ENCODE assay signal across 18 mouse cellular contexts in the genomic region with DNA sequence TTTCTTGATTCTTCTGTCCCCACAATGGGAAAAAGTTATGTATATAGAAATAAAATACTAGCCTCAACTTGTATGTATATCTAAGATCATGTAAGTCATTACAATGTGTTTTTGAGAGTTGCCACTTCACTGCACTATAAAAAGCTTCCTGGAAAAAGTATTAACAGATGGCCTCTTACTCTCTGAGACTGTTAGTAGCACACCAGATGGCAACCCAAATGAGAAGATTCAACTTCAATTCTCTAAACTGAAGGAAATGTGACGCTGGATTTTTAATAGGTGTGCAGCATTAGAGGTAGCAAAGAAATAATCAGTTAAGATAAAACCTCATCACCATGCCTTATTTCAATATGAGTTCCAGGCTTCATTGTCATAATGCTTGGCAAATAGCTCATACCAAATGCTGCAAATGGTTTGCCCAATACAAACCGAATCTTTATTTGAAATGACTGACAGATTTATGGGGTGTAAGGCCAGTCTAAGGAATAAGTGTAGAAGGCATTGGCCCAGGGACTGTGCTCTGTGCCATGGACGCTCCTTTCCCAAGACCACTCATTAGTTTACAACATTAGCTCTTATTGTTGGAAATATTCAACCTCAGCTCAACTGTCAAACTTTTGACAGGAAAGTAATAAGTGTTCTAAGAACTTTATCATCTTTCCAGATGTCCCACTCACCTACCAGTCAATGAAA. TPM values are rescaled to one million over a fixed set of nuclear protein-coding genes. Genes with fewer than 3 reads are reported as not detected.
DNase-seq lines count a peak whose midpoint lies in the region; ATAC-seq and TF ChIP-seq lines count a peak whose summit lies in the region.
"Had no signal": no experiment of that assay in that cellular context is flagged by ENCODE, and none has a peak within 500 bp of the region (broad histone marks: within the 10 kb centered on the region; RNA-seq: fewer than 3 reads in every experiment).

No protein-coding gene starts in this region.

- no peak overlapping the region for H3K4me2 ChIP-seq in forebrain, embryonic 14.5 days (ENCODE audit: low read length)
- H3K4me2 ChIP-seq in forebrain, embryonic 11.5 days (ENCODE audit: low read depth, low read length, severe bottlenecking), result no peak overlapping the region
- no peak overlapping the region for H3K4me2 ChIP-seq in limb, embryonic 11.5 days (ENCODE audit: low read depth, severe bottlenecking)
- H3K4me2 ChIP-seq: embryonic facial prominence, embryonic 12.5 days; heart, embryonic 12.5 days; hindbrain, embryonic 15.5 days had no signal

- H3K9ac ChIP-seq in forebrain, embryonic 14.5 days (ENCODE audit: low read length), result no peak overlapping the region
- H3K9ac ChIP-seq in forebrain, embryonic 11.5 days (ENCODE audit: low read length), result no peak overlapping the region
- no peak overlapping the region for H3K9ac ChIP-seq in limb, embryonic 11.5 days (ENCODE audit: low read length)
- H3K9ac ChIP-seq: embryonic facial prominence, embryonic 12.5 days; heart, embryonic 12.5 days; hindbrain, embryonic 15.5 days had no signal

- WGBS in forebrain, embryonic 14.5 days, result 78% methylated on average over 3 of the region's 3 CpGs
- WGBS in forebrain, embryonic 11.5 days, result 90% methylated on average over 3 of the region's 3 CpGs
- WGBS in limb, embryonic 11.5 days, result 55% methylated on average over 3 of the region's 3 CpGs
- WGBS in limb, embryonic 10.5 days, result 74% methylated on average over 3 of the region's 3 CpGs
- WGBS in kidney, adult 2 months, result 78% methylated on average over 3 of the region's 3 CpGs

- H3K36me3 ChIP-seq in forebrain, embryonic 14.5 days (ENCODE audit: control insufficient read depth, insufficient read depth, low read length), result no peaks in the 10 kb centered on the region
- no peaks in the 10 kb centered on the region for H3K36me3 ChIP-seq in forebrain, embryonic 11.5 days (ENCODE audit: control insufficient read depth, insufficient read depth, low read length)
- H3K36me3 ChIP-seq in limb, embryonic 11.5 days (ENCODE audit: control insufficient read depth, insufficient read depth, low read length), result no peaks in the 10 kb centered on the region
- H3K36me3 ChIP-seq in limb, embryonic 10.5 days, result no peaks in the 10 kb centered on the region
- H3K36me3 ChIP-seq in kidney, adult 2 months (ENCODE audit: control insufficient read depth, insufficient read depth, low read length), result no peaks in the 10 kb centered on the region
- H3K36me3 ChIP-seq: embryonic facial prominence, embryonic 12.5 days; heart, embryonic 12.5 days; hindbrain, embryonic 15.5 days had no signal

- TF ChIP-seq POLR2A in kidney, adult 2 months (IDR thresholded peaks at IDR 0.05; ENCODE audit: low read depth, low read length), result no peak

- no peak for TF ChIP-seq CTCF in kidney, adult 2 months (conservative IDR thresholded peaks at IDR 0.05; ENCODE audit: insufficient read depth, insufficient read length, low read depth, low read length)

- H3K27ac ChIP-seq in forebrain, embryonic 14.5 days (ENCODE audit: low read depth, low read length), result no peak overlapping the region
- no peak overlapping the region for H3K27ac ChIP-seq in forebrain, embryonic 11.5 days (ENCODE audit: low read depth, low read length)
- H3K27ac ChIP-seq in limb, embryonic 11.5 days (replicated peaks; ENCODE audit: low read depth, low read length), result no peak overlapping the region
- no peak overlapping the region for H3K27ac ChIP-seq in limb, embryonic 10.5 days
- no peak overlapping the region for H3K27ac ChIP-seq in kidney, adult 2 months (ENCODE audit: insufficient read depth, low read depth, low read length)
- H3K27ac ChIP-seq: embryonic facial prominence, embryonic 12.5 days; gastrocnemius, adult 2 months; hindbrain, embryonic 15.5 days had no signal

- H3K4me1 ChIP-seq in forebrain, embryonic 14.5 days (ENCODE audit: control insufficient read depth, insufficient read depth, low read length), result no peaks in the 10 kb centered on the region
- no peaks in the 10 kb centered on the region for H3K4me1 ChIP-seq in forebrain, embryonic 11.5 days (replicated peaks; ENCODE audit: control insufficient read depth, insufficient read depth, low read length)
- H3K4me1 ChIP-seq in limb, embryonic 11.5 days (ENCODE audit: control insufficient read depth, insufficient read depth, low read length), result no peaks in the 10 kb centered on the region
- no peaks in the 10 kb centered on the region for H3K4me1 ChIP-seq in limb, embryonic 10.5 days
- H3K4me1 ChIP-seq in kidney, adult 2 months (ENCODE audit: control insufficient read depth, insufficient read depth, low read length), result no peaks in the 10 kb centered on the region
- H3K4me1 ChIP-seq: embryonic facial prominence, embryonic 12.5 days; heart, embryonic 12.5 days; hindbrain, embryonic 15.5 days had no signal

- no peaks in the 10 kb centered on the region for H3K9me3 ChIP-seq in forebrain, embryonic 14.5 days (replicated peaks; ENCODE audit: control insufficient read depth, low read length)
- H3K9me3 ChIP-seq in forebrain, embryonic 11.5 days (ENCODE audit: control insufficient read depth, low read length), result no peaks in the 10 kb centered on the region
- H3K9me3 ChIP-seq in limb, embryonic 11.5 days (ENCODE audit: control insufficient read depth, low read length), result no peaks in the 10 kb centered on the region
- H3K9me3 ChIP-seq in limb, embryonic 10.5 days (replicated peaks), result no peaks in the 10 kb centered on the region
- H3K9me3 ChIP-seq: embryonic facial prominence, embryonic 12.5 days; heart, embryonic 12.5 days; hindbrain, embryonic 15.5 days had no signal

- peak; percentile 48 for DNase-seq in forebrain, embryonic 14.5 days (ENCODE audit: low spot score)
- DNase-seq in forebrain, embryonic 11.5 days (ENCODE audit: low spot score), result no peak
- no peak for DNase-seq in limb, embryonic 11.5 days (ENCODE audit: low spot score)
- no peak for DNase-seq in limb, embryonic 10.5 days (ENCODE audit: low spot score)
- DNase-seq in forelimb bud, embryonic 11.5 days (ENCODE audit: low read depth, low spot score), result peak; percentile 52
- DNase-seq in kidney, adult 2 months, result no peak
- DNase-seq: adrenal gland, postnatal 14 days; cerebellum, adult 8-10 months; cerebellum, postnatal 25 days; gastrocnemius, adult 2 months; gastrocnemius, postnatal 25 days had no signal

- peak; percentile 58; the same call in 1 of the 2 replicates for ATAC-seq in forebrain, embryonic 14.5 days
- no peak for ATAC-seq in forebrain, embryonic 11.5 days (replicated peaks; ENCODE audit: low FRiP score)
- peak; percentile 67 for ATAC-seq in limb, embryonic 11.5 days (ENCODE audit: insufficient number of reproducible peaks, low FRiP score, low TSS enrichment, low read depth)
- ATAC-seq: activated CD4-positive, CD25-positive, alpha-beta regulatory T cell, adult 4 months; intestine, embryonic 16.5 days; Patski had no signal

- H3K27me3 ChIP-seq in forebrain, embryonic 14.5 days (replicated peaks; ENCODE audit: control insufficient read depth, insufficient read depth, low read length), result no peaks in the 10 kb centered on the region
- H3K27me3 ChIP-seq in forebrain, embryonic 11.5 days (ENCODE audit: control insufficient read depth, insufficient read depth, low read length), result no peaks in the 10 kb centered on the region
- no peaks in the 10 kb centered on the region for H3K27me3 ChIP-seq in limb, embryonic 11.5 days (ENCODE audit: control insufficient read depth, insufficient read depth, low read length)
- H3K27me3 ChIP-seq in limb, embryonic 10.5 days (ENCODE audit: low read depth, poor library complexity, severe bottlenecking), result no peaks in the 10 kb centered on the region
- no peaks in the 10 kb centered on the region for H3K27me3 ChIP-seq in kidney, adult 2 months (replicated peaks; ENCODE audit: control insufficient read depth, insufficient read depth, low read length)
- H3K27me3 ChIP-seq: CH12.LX; embryonic facial prominence, embryonic 12.5 days; heart, embryonic 12.5 days; hindbrain, embryonic 15.5 days; Patski had no signal

- no peak overlapping the region for H3K4me3 ChIP-seq in forebrain, embryonic 14.5 days (ENCODE audit: low read depth, low read length)
- H3K4me3 ChIP-seq in forebrain, embryonic 11.5 days (ENCODE audit: low read depth, low read length), result no peak overlapping the region
- no peak overlapping the region for H3K4me3 ChIP-seq in limb, embryonic 11.5 days (ENCODE audit: low read depth, low read length)
- no peak overlapping the region for H3K4me3 ChIP-seq in limb, embryonic 10.5 days
- no peak overlapping the region for H3K4me3 ChIP-seq in kidney, adult 2 months (ENCODE audit: insufficient read depth, low read depth, low read length)
- H3K4me3 ChIP-seq: embryonic facial prominence, embryonic 12.5 days; gastrocnemius, adult 2 months; heart, embryonic 12.5 days; hindbrain, embryonic 15.5 days had no signal

RNA-seq across cellular contexts. Expression of a gene that starts 49.8 kb away (rescaled TPM):
- 13.8 and 15.1 TPM in 2 replicates for polyA plus RNA-seq in forebrain, embryonic 14.5 days (2014; fragmentation: Nextera tagmentation; extraction: Ambion mirVana)
- polyA plus RNA-seq in forebrain, embryonic 11.5 days (2014; fragmentation: Nextera tagmentation; extraction: Ambion mirVana), result 2.6 and 2.7 TPM in 2 replicates
- polyA plus RNA-seq in limb, embryonic 11.5 days (2014; fragmentation: Nextera tagmentation; extraction: Ambion mirVana), result 2.6 and 2.9 TPM in 2 replicates
- 1.1 and 1.7 TPM in 2 replicates for polyA plus RNA-seq in limb, embryonic 10.5 days (2016; fragmentation: Nextera tagmentation; extraction: Ambion mirVana)
- polyA plus RNA-seq in kidney, adult 2 months (2012; rRNA removed), result 40.7 and 42.4 TPM in 2 replicates

Comparison
In these comparisons a context has a peak if more than half of its experiments do, and no peak if none do; other contexts are left out.
1. DNase-seq: peak in forebrain, embryonic 14.5 days (single experiment) and forelimb bud, embryonic 11.5 days (single experiment); none in forebrain, embryonic 11.5 days (single experiment), limb, embryonic 11.5 days (single experiment), limb, embryonic 10.5 days (single experiment) and kidney, adult 2 months (single experiment).